Mouse (Mus musculus) regulatory T cell (primary cell): Measurements from ENCODE around the gene Cdk6.
"Not testable (repeated sequence)": the region's sequence is repeated elsewhere in the genome, so short reads cannot be mapped to it uniquely, and the experiment has no call there.

Source experiments
- in situ Hi-C: fragments of 300-600 bp; cut with MboI, MseI; formaldehyde crosslinking; loops from one replicate; pipeline ENCODE4 v1.15.1; 2025; ENCODE audit warnings: high pct_unique_total_duplicates

The Cdk6 gene

GRCm38 (mm10) chr5:3341111-3341911 is at the start of gene Cdk6:
TSS of gene Cdk6 (plus strand) at chr5:3341485.
- in situ Hi-C loops, result no loop called here

GRCm38 (mm10) chr5:3293666-3294065 is 47.6 kb upstream of the Cdk6 start:
- in situ Hi-C loops, result no loop called here

DNA sequence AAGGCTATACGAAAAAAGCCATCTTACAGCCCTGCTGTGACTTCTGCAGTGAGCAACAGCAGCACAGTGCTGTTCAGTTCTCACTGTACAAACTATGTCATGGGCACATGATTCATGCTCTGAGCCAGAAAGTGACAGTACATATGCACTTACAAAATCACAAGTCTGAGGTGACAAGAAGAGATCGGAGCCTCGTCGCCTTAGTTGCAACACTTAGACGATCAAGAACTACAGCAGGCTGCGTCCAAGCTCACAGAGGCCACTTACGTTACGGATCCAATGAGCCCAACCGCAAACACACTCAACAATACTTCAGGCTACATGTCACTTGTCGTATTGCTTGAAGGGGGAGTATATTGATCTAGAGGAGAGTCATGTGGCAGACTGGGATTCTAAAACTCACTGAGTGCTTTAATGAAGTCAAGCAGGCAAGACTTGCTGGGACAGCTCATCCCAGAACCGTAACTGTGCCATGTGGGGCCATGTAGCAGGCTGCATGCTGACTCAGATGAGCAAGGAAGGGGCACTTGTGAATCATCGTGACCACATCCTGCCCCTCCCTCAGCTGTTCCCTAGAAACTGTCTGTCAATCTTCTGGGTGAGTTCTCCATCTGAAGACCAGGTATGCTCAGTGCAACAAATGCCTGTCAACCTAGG is 40.4 kb upstream of the Cdk6 start:
- in situ Hi-C loops, result no loop called here

GRCm38 (mm10) chr5:3301535-3301934 is 39.8 kb upstream of the Cdk6 start:
- in situ Hi-C loops, result no loop called here

GRCm38 (mm10) chr5:3303876-3304275 is 37.4 kb upstream of the Cdk6 start:
- in situ Hi-C loops, result no loop called here

- in situ Hi-C loops, result no loop called here
Measured at GRCm38 (mm10) chr5:3306146-3306545, 35.1 kb upstream of the Cdk6 start.

DNA sequence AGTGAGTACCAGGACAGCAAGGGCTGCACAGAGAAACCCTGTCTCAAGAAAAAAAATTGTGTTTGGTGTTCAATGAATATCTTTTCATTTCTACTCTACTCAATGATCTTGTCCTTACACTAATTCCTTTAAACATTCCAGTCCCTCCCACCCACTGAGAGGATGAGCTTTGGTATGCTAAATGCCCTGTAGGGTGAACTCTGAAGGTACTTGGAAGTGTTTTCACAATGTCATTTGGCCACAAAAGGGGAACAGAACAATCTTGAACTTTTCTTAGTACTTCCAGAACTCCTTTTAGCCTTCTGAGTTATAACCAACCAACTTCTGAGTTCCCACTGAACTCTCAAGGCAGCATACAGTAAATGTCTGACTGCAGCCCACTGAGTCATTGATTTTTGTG is 32.2 kb upstream of the Cdk6 start:
- in situ Hi-C loops, result no loop called here

GRCm38 (mm10) chr5:3309587-3309986 is 31.7 kb upstream of the Cdk6 start:
- in situ Hi-C loops, result no loop called here

DNA sequence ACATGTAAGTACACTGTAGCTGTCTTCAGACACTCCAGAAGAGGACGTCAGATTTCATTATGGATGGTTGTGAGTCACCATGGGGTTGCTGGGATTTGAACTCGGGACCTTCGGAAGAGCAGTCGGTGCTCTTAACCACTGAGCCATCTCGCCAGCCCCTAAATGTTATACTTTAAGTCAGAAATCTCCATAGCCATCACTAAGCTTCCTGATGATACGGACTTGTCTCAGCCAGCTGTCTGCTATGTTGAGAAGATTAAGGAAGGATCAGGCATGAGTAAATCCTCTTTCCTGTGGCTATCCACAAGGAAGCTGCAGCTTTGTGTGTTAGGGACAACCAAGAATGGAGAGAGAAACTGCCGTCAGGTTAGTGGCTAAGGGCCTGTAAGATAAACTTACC is 30.1 kb upstream of the Cdk6 start:
- in situ Hi-C loops, result not testable (repeated sequence)

GRCm38 (mm10) chr5:3317724-3318123 is 23.6 kb upstream of the Cdk6 start:
- in situ Hi-C loops, result not testable (repeated sequence)

GRCm38 (mm10) chr5:3320225-3320624 is 21.1 kb upstream of the Cdk6 start:
- in situ Hi-C loops, result no loop called here

DNA sequence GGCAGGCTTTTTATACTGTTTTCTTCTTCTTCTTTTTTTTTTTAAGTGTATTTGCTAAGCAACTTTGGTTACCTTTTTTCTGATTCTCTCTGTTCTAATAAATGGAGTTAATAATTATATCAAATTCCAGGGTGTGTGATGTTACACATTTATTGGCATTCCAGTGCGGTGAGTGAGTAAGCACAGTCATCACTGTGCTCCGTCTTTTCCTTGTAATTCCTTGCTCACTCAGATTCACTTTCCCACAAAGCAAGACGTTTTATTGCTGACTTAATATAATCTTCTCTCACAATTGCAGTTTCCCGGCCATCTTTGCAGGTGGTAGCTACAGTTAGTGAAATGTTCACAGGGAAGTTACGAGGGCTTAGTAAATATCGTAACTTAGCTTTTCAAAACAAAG is 19.2 kb upstream of the Cdk6 start:
- in situ Hi-C loops, result no loop called here

DNA sequence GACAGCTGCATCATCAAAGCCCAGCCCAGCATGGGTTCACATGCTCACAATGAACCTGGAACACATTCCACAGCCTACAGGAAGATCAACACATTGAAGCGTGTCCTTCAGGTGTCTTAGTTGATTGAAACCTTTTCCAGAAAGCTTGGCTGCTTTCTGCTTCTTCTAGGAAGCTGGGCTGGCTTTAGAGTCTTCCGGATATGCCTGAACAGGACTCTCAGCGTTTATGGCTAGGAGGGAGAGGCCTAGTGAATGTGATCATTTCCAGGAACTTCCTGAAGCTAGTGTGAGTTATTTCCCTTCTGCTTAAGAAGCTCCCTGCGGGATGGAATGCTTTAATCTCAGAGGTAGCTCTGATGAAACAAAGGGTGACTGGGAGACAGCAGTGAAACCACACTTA is 17.2 kb upstream of the Cdk6 start:
- in situ Hi-C loops, result no loop called here

- in situ Hi-C loops, result no loop called here
Measured at GRCm38 (mm10) chr5:3329361-3329760, 11.9 kb upstream of the Cdk6 start.

GRCm38 (mm10) chr5:3330932-3331331 is 10.4 kb upstream of the Cdk6 start:
- in situ Hi-C loops, result no loop called here

GRCm38 (mm10) chr5:3333019-3333418 is 8.3 kb upstream of the Cdk6 start:
- in situ Hi-C loops, result not testable (repeated sequence)

GRCm38 (mm10) chr5:3340340-3341058 is 786 bp upstream of the Cdk6 start:
- in situ Hi-C loops, result not testable (repeated sequence)

- in situ Hi-C loops, result no loop called here
Measured at GRCm38 (mm10) chr5:3341931-3342770, 866 bp downstream of the Cdk6 start.

DNA sequence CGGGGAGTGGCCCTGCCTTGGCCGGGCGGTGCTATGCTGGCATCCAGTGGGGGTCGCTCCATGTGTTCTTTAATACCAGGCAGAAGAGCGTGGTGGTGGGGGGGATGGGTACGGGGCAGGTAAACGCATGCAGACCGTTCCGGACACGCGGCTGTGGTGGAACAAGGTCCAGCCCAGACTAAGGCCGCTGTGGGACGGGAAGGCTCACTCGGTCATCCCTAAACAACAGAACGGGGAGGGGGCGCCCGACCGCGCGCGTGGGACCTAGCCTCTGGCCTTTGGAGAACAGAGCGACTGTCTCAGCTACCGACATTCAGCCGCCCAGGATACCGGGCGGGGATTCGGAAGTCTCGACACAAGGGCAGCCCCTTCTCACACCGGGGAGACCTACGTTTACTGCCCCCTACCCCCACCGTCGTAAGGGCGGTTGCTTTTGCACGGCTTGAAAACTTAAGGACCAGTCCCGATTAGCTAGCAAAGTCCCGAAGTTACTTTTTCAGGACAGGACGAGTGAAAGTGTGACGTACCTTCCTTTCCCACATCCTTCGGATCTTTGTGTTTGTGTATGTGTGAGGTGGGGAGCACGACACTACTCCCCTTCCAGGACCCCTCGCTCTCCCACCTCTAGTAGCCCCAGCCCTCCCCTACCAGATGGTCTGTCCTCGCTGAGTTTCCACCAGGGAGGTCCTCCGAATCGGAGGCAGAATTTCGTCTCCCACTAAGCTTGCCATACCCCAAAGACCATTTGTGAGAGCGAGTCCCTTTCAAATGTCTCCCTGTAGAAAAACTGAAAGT is 1.7 kb downstream of the Cdk6 start:
- in situ Hi-C loops, result no loop called here

GRCm38 (mm10) chr5:3343566-3344080 is 2.3 kb downstream of the Cdk6 start:
- in situ Hi-C loops, result no loop called here
